Mouse (Mus musculus) brain, embryonic 14.5 days (tissue): ENCODE data around the gene Scmh1.

Experiments used
- CTCF ChIP-seq: fragments of 200-500 bp; IDR thresholded peaks from 2 replicates; pipeline ENCODE4 v1.5.1; 2012; ENCODE audit warnings: inconsistent platforms, mild to moderate bottlenecking, moderate library complexity, borderline replicate concordance; ENCODE audit not compliant: insufficient read depth, insufficient read length; ENCODE audit errors: extremely low read depth
- POLR2A ChIP-seq: fragments of 200-500 bp; IDR thresholded peaks from 2 replicates; pipeline ENCODE4 v1.6.1; 2012; ENCODE audit warnings: mild to moderate bottlenecking, inconsistent platforms, borderline replicate concordance; ENCODE audit not compliant: poor library complexity, insufficient read depth, insufficient read length, severe bottlenecking; ENCODE audit errors: extremely low read depth

DNA sequence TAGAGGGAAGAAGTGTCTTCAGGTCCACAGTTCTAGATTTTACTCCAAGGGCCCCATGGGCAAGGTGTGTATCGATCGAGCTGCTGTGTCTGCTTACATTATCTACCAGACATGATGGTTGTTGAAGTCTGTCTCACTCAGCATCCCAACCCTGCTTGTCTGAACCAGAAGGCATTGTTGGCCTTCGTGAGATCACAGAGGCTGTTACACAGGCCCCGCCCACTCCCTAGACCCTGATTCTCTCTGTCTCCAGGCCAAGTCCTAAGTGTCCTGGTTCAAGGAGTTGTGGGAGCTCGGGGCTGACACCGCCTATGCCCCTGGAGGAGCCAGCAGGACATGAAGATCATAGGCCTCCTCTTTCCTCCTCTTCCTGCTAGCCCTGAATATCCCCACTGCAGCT, 126.9 kb downstream of the Scmh1 start, which contains the start of gene Slfnl1:
- TF ChIP-seq POLR2A (no peak), CTCF (no peak)
